Comparison of ENCODE assay signal across 10 mouse cellular contexts in the genomic region with DNA sequence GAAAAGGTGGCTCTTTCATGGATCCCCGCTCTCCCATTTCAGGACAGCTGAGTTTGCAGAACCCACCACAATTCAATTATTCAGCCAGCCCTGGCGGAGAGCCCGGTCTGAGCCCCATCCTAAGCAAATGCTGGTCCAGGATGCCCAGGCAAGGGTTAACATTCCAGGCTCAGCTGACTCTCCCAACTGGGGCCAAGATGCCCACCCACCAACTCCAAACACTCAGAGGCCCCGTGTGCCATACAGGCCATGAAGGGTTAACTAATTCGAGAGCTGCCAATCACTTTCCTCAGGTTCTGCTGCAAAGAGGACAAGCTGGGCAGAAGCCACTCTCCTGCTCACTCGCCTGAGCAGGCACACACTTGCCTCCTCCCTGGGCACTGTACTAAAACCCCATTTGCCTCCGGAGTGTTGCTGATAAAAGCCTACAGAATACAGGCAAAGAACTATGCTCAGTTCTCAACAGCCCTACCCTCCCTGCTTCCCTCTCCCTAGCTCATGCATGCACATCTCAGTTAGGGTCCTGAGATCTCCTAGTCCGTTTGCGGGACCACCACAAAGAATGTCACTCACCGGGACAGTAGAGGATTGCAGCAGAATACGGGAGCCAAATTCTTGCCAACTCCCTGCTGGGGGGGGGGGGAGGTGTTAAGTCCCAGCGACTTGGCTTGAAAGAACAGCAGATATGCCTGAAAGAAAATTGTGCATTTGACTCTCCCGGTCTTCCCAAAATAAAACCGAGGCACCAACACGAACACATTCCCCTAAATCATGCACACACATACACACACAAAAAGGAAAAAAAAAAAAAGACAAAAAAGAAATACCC. TPM values are rescaled to one million over a fixed set of nuclear protein-coding genes. Genes with fewer than 3 reads are reported as not detected.
DNase-seq lines count a peak whose midpoint lies in the region; ATAC-seq and TF ChIP-seq lines count a peak whose summit lies in the region.
"Had no signal": no experiment of that assay in that cellular context is flagged by ENCODE, and none has a peak within 500 bp of the region (broad histone marks: within the 10 kb centered on the region; RNA-seq: fewer than 3 reads in every experiment).

No protein-coding gene starts in this region.

- peak in 1 of 2 experiments; percentile 39 for DNase-seq in layer of hippocampus, adult 2 months (ENCODE audit: low spot score in 2 of 2)
- no peak for DNase-seq in layer of hippocampus, adult 11-12 months (ENCODE audit: low spot score)
- DNase-seq in cerebellum, postnatal 14 days, result peak; percentile 87 to 89
- no peak for DNase-seq in adrenal gland, postnatal 10 days
- no peak for DNase-seq in liver, embryonic 11.5 days (ENCODE audit: low spot score)
- DNase-seq in heart, postnatal 25 days (ENCODE audit: low spot score), result no peak

- H3K27me3 ChIP-seq in hindbrain, embryonic 13.5 days, result peaks cover 26% of the 10 kb centered on the region
- H3K27me3 ChIP-seq in neural tube, embryonic 13.5 days, result peaks cover 19% of the 10 kb centered on the region
- peaks cover 14% of the 10 kb centered on the region for H3K27me3 ChIP-seq in liver, embryonic 11.5 days (replicated peaks; ENCODE audit: control insufficient read depth, insufficient read depth, low read length)

- H3K36me3 ChIP-seq in hindbrain, embryonic 13.5 days, result no peaks in the 10 kb centered on the region
- no peaks in the 10 kb centered on the region for H3K36me3 ChIP-seq in neural tube, embryonic 13.5 days
- no peaks in the 10 kb centered on the region for H3K36me3 ChIP-seq in liver, embryonic 11.5 days (ENCODE audit: control insufficient read depth, insufficient read depth, low read length)
- H3K36me3 ChIP-seq: limb, embryonic 13.5 days had no signal

- no peak for TF ChIP-seq CTCF in layer of hippocampus, adult 2 months (conservative IDR thresholded peaks at IDR 0.05)

- H3K4me1 ChIP-seq in hindbrain, embryonic 13.5 days (replicated peaks), result peaks cover 61% of the 10 kb centered on the region
- H3K4me1 ChIP-seq in neural tube, embryonic 13.5 days (replicated peaks), result peaks cover 34% of the 10 kb centered on the region
- H3K4me1 ChIP-seq in liver, embryonic 11.5 days (replicated peaks; ENCODE audit: control insufficient read depth, insufficient read depth, low read length), result no peaks in the 10 kb centered on the region
- H3K4me1 ChIP-seq: limb, embryonic 13.5 days had no signal

- H3K4me3 ChIP-seq in layer of hippocampus, adult 2 months, result peak overlapping the region; percentile 60
- H3K4me3 ChIP-seq in hindbrain, embryonic 13.5 days, result peak overlapping the region; percentile 37
- H3K4me3 ChIP-seq in neural tube, embryonic 13.5 days, result peak overlapping the region; percentile 34
- H3K4me3 ChIP-seq in liver, embryonic 11.5 days (ENCODE audit: low read depth, low read length), result no peak overlapping the region
- H3K4me3 ChIP-seq: limb, embryonic 13.5 days had no signal

- H3K4me2 ChIP-seq in hindbrain, embryonic 13.5 days, result peak overlapping the region; percentile 52
- peak overlapping the region; percentile 58 for H3K4me2 ChIP-seq in neural tube, embryonic 13.5 days
- H3K4me2 ChIP-seq in liver, embryonic 11.5 days, result no peak overlapping the region
- H3K4me2 ChIP-seq: limb, embryonic 13.5 days had no signal

- no peaks in the 10 kb centered on the region for H3K9me3 ChIP-seq in hindbrain, embryonic 13.5 days
- H3K9me3 ChIP-seq in neural tube, embryonic 13.5 days, result no peaks in the 10 kb centered on the region
- H3K9me3 ChIP-seq in liver, embryonic 11.5 days (ENCODE audit: control insufficient read depth, low read length), result no peaks in the 10 kb centered on the region
- H3K9me3 ChIP-seq: limb, embryonic 13.5 days had no signal

- intact Hi-C loops in heart, postnatal 25 days (cut with DNase I), result no loop called here

- WGBS in hindbrain, embryonic 13.5 days, result 6% methylated on average over 15 of the region's 15 CpGs
- 11% methylated on average over 15 of the region's 15 CpGs for WGBS in neural tube, embryonic 13.5 days
- 18% methylated on average over 15 of the region's 15 CpGs for WGBS in liver, embryonic 11.5 days

- peak overlapping the region; percentile 60 for H3K9ac ChIP-seq in hindbrain, embryonic 13.5 days
- peak overlapping the region; percentile 66 for H3K9ac ChIP-seq in neural tube, embryonic 13.5 days
- no peak overlapping the region for H3K9ac ChIP-seq in liver, embryonic 11.5 days (ENCODE audit: low read depth, low read length)
- H3K9ac ChIP-seq: limb, embryonic 13.5 days had no signal

- H3K27ac ChIP-seq in layer of hippocampus, adult 2 months, result peak overlapping the region; percentile 90
- H3K27ac ChIP-seq in hindbrain, embryonic 13.5 days, result peak overlapping the region; percentile 62; the same call in 1 of the 2 replicates
- H3K27ac ChIP-seq in neural tube, embryonic 13.5 days (replicated peaks), result peak overlapping the region; percentile 23; the same call in 1 of the 2 replicates
- H3K27ac ChIP-seq in liver, embryonic 11.5 days (ENCODE audit: low read depth, low read length), result no peak overlapping the region
- H3K27ac ChIP-seq: limb, embryonic 13.5 days had no signal

- no peak for ATAC-seq in hindbrain, embryonic 13.5 days (ENCODE audit: low FRiP score)
- no peak for ATAC-seq in neural tube, embryonic 13.5 days (ENCODE audit: low read depth)
- no peak for ATAC-seq in liver, embryonic 11.5 days (replicated peaks; ENCODE audit: low FRiP score)

RNA-seq across cellular contexts. Expression of gene Rph3a, which starts 1.3 kb away (rescaled TPM):
- total RNA-seq in layer of hippocampus, adult 2 months (2021), result 100 to 1,000 TPM; 226 to 235 TPM
- polyA plus RNA-seq in hindbrain, embryonic 13.5 days (2015; fragmentation: Nextera tagmentation; extraction: Ambion mirVana), result 15.0 and 16.1 TPM in 2 replicates
- 9.0 and 9.4 TPM in 2 replicates for polyA plus RNA-seq in neural tube, embryonic 13.5 days (2015; fragmentation: Nextera tagmentation; extraction: Ambion mirVana)
- 1 to 10 TPM; 1.7 to 3.4 TPM for total RNA-seq in adrenal gland, postnatal 10 days (2021)
- polyA plus RNA-seq in liver, embryonic 11.5 days (2014; fragmentation: Nextera tagmentation; extraction: Ambion mirVana), result not detected in 2 replicates
- under 1 TPM in 1 of 2 experiments, not detected in 1; 0.08 TPM for total RNA-seq in heart, postnatal 25 days (2021)
- polyA plus RNA-seq: heart, postnatal 0 days had no signal

Comparison
In these comparisons a context has a peak if more than half of its experiments do, and no peak if none do; other contexts are left out.
1. DNase-seq: peak in cerebellum, postnatal 14 days (2 of 2); none in layer of hippocampus, adult 11-12 months (single experiment), adrenal gland, postnatal 10 days (single experiment), liver, embryonic 11.5 days (single experiment) and heart, postnatal 25 days (single experiment).
2. RNA of gene Rph3a, which starts 1.3 kb away (total RNA-seq): 226 to 235 TPM in layer of hippocampus, adult 2 months; 1.7 to 3.4 TPM in adrenal gland, postnatal 10 days and 0.08 TPM in heart, postnatal 25 days; every median in the first group is over 10 times any median in the second.